Mouse (Mus musculus) lung, adult 2 months (tissue): ENCODE data around the gene Gjb3.

Experiments
- CTCF ChIP-seq: fragments of 200-500 bp; IDR thresholded peaks from 2 replicates; pipeline ENCODE4 v1.5.1; 2011; ENCODE audit warnings: mild to moderate bottlenecking, low read length, control low read depth; ENCODE audit not compliant: insufficient read depth
- POLR2A ChIP-seq: fragments of 200-500 bp; IDR thresholded peaks from 2 replicates; pipeline ENCODE4 v1.6.1; 2011; ENCODE audit warnings: low read depth, mild to moderate bottlenecking, control low read depth, low read length, borderline replicate concordance; ENCODE audit errors: extremely low read depth

- TF ChIP-seq POLR2A (no peak), CTCF (no peak)
These were observed 14.9 kb downstream of the Gjb3 start for GRCm38 (mm10) chr4:127315753-127316152.
